Mouse (Mus musculus): ENCODE data around the gene Asah2.

DNA sequence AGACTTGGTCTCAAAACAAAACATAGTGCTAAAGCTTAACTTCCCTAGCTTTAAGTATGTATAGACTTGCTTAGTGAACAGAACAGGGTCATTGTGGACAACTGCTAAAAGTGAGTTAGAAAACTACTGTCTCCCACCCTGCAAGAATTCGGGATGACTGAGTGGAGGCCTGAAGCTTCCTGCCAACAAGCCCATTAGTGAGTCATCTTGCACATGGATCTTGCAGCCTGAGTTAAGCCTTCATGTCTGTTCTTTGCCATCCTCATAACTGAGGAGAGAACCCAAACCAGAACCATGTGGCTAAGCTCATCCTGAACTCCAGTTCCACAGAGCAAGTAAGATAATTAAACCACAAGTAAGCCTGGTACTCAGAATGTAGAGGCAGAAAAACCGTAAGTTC lies 56.8 kb downstream of the Asah2 start:
- TF ChIP-seq CTCF (IDR thresholded peaks at IDR 0.05; ENCODE audit: low read depth): no peak
- no peak for TF ChIP-seq EP300 (optimal IDR thresholded peaks at IDR 0.05)

Measured in stomach, postnatal 0 days (tissue).